Mouse (Mus musculus): ENCODE results near the gene Slc35f1. TPM values are rescaled to one million over a fixed set of nuclear protein-coding genes. Genes with fewer than 3 reads are reported as not detected.

Slc35f1 gene
- polyA plus RNA-seq, 1 experiment = 52.7 TPM

- TF ChIP-seq POLR2A (IDR thresholded peaks at IDR 0.05; ENCODE audit: borderline replicate concordance, extremely low read depth, insufficient read depth, insufficient read length, poor library complexity, severe bottlenecking) (no peak), CTCF (IDR thresholded peaks at IDR 0.05; ENCODE audit: borderline replicate concordance, extremely low read depth, insufficient read depth, insufficient read length) (no peak)
- peak; percentile 77 for DNase-seq (ENCODE audit: low read depth)
Observed at GRCm38 (mm10) chr10:53013878-53014277, 323.5 kb downstream of the Slc35f1 start.

GRCm38 (mm10) chr10:53028454-53028853, 338.1 kb downstream of the Slc35f1 start:
- TF ChIP-seq CTCF (IDR thresholded peaks at IDR 0.05; ENCODE audit: borderline replicate concordance, extremely low read depth, insufficient read depth, insufficient read length) (no peak), POLR2A (IDR thresholded peaks at IDR 0.05; ENCODE audit: borderline replicate concordance, extremely low read depth, insufficient read depth, insufficient read length, poor library complexity, severe bottlenecking) (no peak)
- peak; percentile 53 for DNase-seq (ENCODE audit: low read depth)

- TF ChIP-seq POLR2A (IDR thresholded peaks at IDR 0.05; ENCODE audit: borderline replicate concordance, extremely low read depth, insufficient read depth, insufficient read length, poor library complexity, severe bottlenecking) (no peak), CTCF (IDR thresholded peaks at IDR 0.05; ENCODE audit: borderline replicate concordance, extremely low read depth, insufficient read depth, insufficient read length) (no peak)
- DNase-seq (ENCODE audit: low read depth) = no peak
Observed at GRCm38 (mm10) chr10:53035202-53035601, 344.9 kb downstream of the Slc35f1 start.

GRCm38 (mm10) chr10:53045931-53046330, 355.6 kb downstream of the Slc35f1 start:
- DNase-seq (ENCODE audit: low read depth) = peak; percentile 15
- no peak for TF ChIP-seq POLR2A (IDR thresholded peaks at IDR 0.05; ENCODE audit: borderline replicate concordance, extremely low read depth, insufficient read depth, insufficient read length, poor library complexity, severe bottlenecking)
- no peak for TF ChIP-seq CTCF (IDR thresholded peaks at IDR 0.05; ENCODE audit: borderline replicate concordance, extremely low read depth, insufficient read depth, insufficient read length)

- TF ChIP-seq POLR2A (IDR thresholded peaks at IDR 0.05; ENCODE audit: borderline replicate concordance, extremely low read depth, insufficient read depth, insufficient read length, poor library complexity, severe bottlenecking) = no peak
- no peak for TF ChIP-seq CTCF (IDR thresholded peaks at IDR 0.05; ENCODE audit: borderline replicate concordance, extremely low read depth, insufficient read depth, insufficient read length)
- DNase-seq (ENCODE audit: low read depth) = no peak
Observed at GRCm38 (mm10) chr10:53052521-53052920, 362.2 kb downstream of the Slc35f1 start.

DNA sequence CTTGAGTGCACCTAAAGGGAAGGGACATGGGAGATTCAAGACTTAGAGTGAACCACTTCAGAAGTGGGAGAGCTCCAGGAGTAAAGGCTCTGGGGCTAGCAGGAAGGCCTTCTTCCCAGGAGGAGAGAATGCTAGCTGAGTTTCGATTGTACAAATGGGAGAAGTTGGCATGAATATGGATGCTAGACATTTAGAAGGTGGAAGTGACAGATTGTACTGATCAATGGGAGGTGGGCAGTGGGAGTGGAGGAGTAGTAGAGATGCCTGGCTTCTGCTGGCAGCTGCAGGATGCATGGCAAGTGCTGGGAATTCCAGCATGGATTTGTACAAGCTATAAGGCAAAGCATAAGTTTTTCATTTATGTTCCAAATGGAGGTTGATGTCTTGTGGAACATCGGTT, 370.4 kb downstream of the Slc35f1 start:
- no peak for TF ChIP-seq CTCF (IDR thresholded peaks at IDR 0.05; ENCODE audit: borderline replicate concordance, extremely low read depth, insufficient read depth, insufficient read length)
- no peak for TF ChIP-seq POLR2A (IDR thresholded peaks at IDR 0.05; ENCODE audit: borderline replicate concordance, extremely low read depth, insufficient read depth, insufficient read length, poor library complexity, severe bottlenecking)
- no peak for DNase-seq (ENCODE audit: low read depth)

DNA sequence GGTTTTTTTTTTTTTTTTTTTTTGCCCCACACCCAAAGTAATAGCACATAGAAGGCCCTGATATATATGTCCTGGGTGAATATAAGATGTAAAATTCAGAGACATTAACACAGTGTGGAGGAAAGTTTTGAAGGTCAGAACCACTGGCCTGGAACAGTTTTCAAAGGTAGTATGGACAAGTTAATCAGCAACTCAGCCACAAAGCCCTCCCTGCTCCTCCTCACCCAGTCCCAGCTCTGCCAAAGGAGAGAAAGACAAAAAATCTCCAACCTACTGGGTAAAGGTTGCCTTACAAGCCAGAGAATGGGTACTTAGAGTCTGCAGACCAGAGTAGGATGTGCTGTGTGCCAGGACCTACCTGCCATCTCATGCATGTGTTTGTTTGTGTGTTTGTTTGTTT, 372.4 kb downstream of the Slc35f1 start:
- DNase-seq (ENCODE audit: low read depth) = no peak
- TF ChIP-seq CTCF (IDR thresholded peaks at IDR 0.05; ENCODE audit: borderline replicate concordance, extremely low read depth, insufficient read depth, insufficient read length) (no peak), POLR2A (IDR thresholded peaks at IDR 0.05; ENCODE audit: borderline replicate concordance, extremely low read depth, insufficient read depth, insufficient read length, poor library complexity, severe bottlenecking) (no peak)

DNA sequence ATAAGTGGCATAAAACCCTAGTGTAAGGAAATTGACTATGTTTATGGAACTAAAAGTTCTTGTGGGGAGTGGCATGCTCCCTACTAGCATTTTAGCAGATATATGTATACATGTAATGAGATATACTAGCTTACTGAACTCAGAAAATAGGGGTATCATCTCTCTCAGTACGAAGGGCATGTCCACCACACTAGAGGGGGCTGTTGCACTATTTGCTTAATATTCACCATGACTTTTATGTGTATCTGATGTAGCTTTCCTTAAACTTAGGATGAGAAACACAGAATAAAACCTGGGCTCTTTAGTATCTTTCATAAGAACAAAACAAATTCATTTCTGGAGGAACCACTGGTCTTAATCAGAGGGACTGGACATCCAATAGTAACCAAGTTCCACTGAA, 397.5 kb downstream of the Slc35f1 start:
- TF ChIP-seq CTCF (IDR thresholded peaks at IDR 0.05; ENCODE audit: borderline replicate concordance, extremely low read depth, insufficient read depth, insufficient read length) (peak; percentile 16; the same call in 1 of the 2 replicates), POLR2A (IDR thresholded peaks at IDR 0.05; ENCODE audit: borderline replicate concordance, extremely low read depth, insufficient read depth, insufficient read length, poor library complexity, severe bottlenecking) (no peak)
- peak; percentile 46 for DNase-seq (ENCODE audit: low read depth)

DNA sequence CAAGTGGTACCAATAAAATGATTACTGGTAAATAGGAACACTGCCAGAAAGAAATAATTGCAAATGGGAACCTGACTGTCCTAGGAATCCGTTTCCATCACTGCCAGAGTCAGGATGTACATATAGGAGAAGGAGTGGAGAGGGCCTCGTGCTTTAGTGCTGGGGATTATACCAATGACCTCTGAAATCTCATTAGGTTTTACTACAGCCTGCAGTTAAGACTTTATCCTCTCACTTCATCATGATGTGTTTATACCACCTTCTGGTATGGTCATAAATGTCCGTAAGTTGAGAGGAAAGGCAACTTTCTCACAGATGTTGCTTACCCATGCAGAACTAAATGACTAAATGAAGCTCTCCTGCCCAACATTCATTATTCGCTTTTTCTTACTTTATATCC, 401.2 kb downstream of the Slc35f1 start:
- no peak for DNase-seq (ENCODE audit: low read depth)
- no peak for TF ChIP-seq POLR2A (IDR thresholded peaks at IDR 0.05; ENCODE audit: borderline replicate concordance, extremely low read depth, insufficient read depth, insufficient read length, poor library complexity, severe bottlenecking)
- no peak for TF ChIP-seq CTCF (IDR thresholded peaks at IDR 0.05; ENCODE audit: borderline replicate concordance, extremely low read depth, insufficient read depth, insufficient read length)

DNA sequence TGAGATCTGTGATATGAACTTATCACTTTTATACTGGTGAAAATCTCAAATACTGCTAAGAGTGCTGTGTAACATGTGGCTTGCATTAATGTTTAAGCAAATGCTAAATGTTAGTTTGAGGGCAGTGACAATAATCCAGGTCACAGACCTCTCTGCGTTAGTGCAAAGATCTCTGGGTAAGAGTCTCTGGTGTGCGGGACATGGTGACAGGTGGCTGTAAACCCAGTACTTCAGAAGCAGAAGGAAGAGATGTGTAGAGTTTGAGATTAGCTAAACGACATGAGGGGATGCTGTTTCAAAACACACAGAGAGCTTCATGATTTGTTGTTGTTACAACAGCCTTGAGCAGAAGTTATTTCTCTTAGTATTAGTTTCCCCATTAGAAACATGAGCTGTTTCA, 406.1 kb downstream of the Slc35f1 start:
- no peak for DNase-seq (ENCODE audit: low read depth)
- TF ChIP-seq CTCF (IDR thresholded peaks at IDR 0.05; ENCODE audit: borderline replicate concordance, extremely low read depth, insufficient read depth, insufficient read length) (no peak), POLR2A (IDR thresholded peaks at IDR 0.05; ENCODE audit: borderline replicate concordance, extremely low read depth, insufficient read depth, insufficient read length, poor library complexity, severe bottlenecking) (no peak)

GRCm38 (mm10) chr10:53100881-53101280, 410.5 kb downstream of the Slc35f1 start:
- DNase-seq (ENCODE audit: low read depth) = no peak
- TF ChIP-seq POLR2A (IDR thresholded peaks at IDR 0.05; ENCODE audit: borderline replicate concordance, extremely low read depth, insufficient read depth, insufficient read length, poor library complexity, severe bottlenecking) (no peak), CTCF (IDR thresholded peaks at IDR 0.05; ENCODE audit: borderline replicate concordance, extremely low read depth, insufficient read depth, insufficient read length) (no peak)

- TF ChIP-seq CTCF (IDR thresholded peaks at IDR 0.05; ENCODE audit: borderline replicate concordance, extremely low read depth, insufficient read depth, insufficient read length) (no peak), POLR2A (IDR thresholded peaks at IDR 0.05; ENCODE audit: borderline replicate concordance, extremely low read depth, insufficient read depth, insufficient read length, poor library complexity, severe bottlenecking) (no peak)
- DNase-seq (ENCODE audit: low read depth) = no peak
Observed at GRCm38 (mm10) chr10:53101412-53101811, 411.1 kb downstream of the Slc35f1 start.
